Mouse (Mus musculus): ENCODE measurements around the gene Pmch. TPM values are rescaled to one million over a fixed set of nuclear protein-coding genes. Genes with fewer than 3 reads are reported as not detected.

Gene Pmch
- polyA plus RNA-seq (2014; fragmentation: Nextera tagmentation; extraction: Ambion mirVana): 0.84 and 1.1 TPM in 2 replicates

DNA sequence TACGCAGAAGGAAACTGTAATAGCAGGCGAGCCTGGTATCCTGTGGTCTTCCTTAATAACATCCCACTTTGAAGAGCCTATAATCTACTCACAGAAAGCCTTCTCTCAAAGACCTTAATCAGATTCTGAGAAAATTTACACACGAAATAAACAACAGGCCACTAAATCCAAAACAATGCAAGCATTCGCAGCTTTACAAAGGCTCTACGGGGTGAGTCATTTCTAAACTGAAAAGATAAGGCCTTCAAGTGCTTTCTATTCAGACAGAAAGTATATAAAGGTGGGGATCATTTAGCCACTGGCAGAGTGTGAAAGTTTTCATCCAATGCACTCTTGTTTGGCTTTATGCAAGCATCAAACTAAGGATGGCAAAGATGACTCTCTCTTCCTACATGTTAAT is at the start of gene Pmch:
Pmch (plus strand) TSS at position 301 of the 400 bp plus-strand sequence.
- H3K4me1 ChIP-seq (ENCODE audit: control insufficient read depth, insufficient read depth, low read length): no peaks in the 10 kb centered on the region
- H3K4me3 ChIP-seq (ENCODE audit: low read depth, low read length): no peak within 1 kb of the TSS
- ATAC-seq (replicated peaks; ENCODE audit: insufficient number of reproducible peaks, low FRiP score, low TSS enrichment): no peak
- H3K27me3 ChIP-seq (ENCODE audit: control insufficient read depth, insufficient read depth, low read length): no peaks in the 10 kb centered on the region
- no peaks in the 10 kb centered on the region for H3K9me3 ChIP-seq (replicated peaks; ENCODE audit: control insufficient read depth, low read length)
- no peak within 1 kb of the TSS for H3K4me2 ChIP-seq
- no peaks in the 10 kb centered on the region for H3K36me3 ChIP-seq (ENCODE audit: control insufficient read depth, insufficient read depth, low read length)
- H3K9ac ChIP-seq (ENCODE audit: low read depth, low read length): no peak within 1 kb of the TSS
- WGBS (ENCODE audit: insufficient replicate concordance): 70% methylated on average over 5 of the region's 5 CpGs
- H3K27ac ChIP-seq (ENCODE audit: low read depth, low read length): no peak within 1 kb of the TSS

DNA sequence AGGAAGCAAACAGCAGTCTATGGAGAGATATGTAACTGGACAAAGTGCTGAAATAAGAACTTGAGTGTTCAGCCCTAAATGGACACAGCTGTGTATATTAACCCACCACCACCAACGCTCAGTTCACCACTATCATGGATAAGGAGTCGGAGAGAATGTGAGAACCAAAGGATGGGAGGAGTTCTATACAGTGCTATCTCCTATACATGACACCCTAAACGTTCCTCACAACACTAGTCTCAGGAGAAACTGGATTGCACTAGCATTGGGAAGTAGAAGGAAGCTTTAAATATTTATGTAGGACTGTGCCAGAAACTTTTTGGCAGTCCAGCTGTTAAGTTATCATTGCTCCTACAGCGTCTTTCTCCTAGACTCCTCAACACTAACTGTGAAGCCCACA is 46.6 kb upstream of the Pmch start:
- Histone ChIP-seq H3K9me3 (replicated peaks; ENCODE audit: control insufficient read depth, low read length) (no peaks in the 10 kb centered on the region), H3K27me3 (ENCODE audit: control insufficient read depth, insufficient read depth, low read length) (no peaks in the 10 kb centered on the region), H3K4me3 (ENCODE audit: low read depth, low read length) (no peak overlapping the region), H3K27ac (ENCODE audit: low read depth, low read length) (no peak overlapping the region), H3K36me3 (ENCODE audit: control insufficient read depth, insufficient read depth, low read length) (no peaks in the 10 kb centered on the region), H3K4me2 (no peak overlapping the region), H3K4me1 (ENCODE audit: control insufficient read depth, insufficient read depth, low read length) (no peaks in the 10 kb centered on the region), H3K9ac (ENCODE audit: low read depth, low read length) (no peak overlapping the region)
- WGBS (ENCODE audit: insufficient replicate concordance): 71% methylated on average over 4 of the region's 4 CpGs
- ATAC-seq (replicated peaks; ENCODE audit: insufficient number of reproducible peaks, low FRiP score, low TSS enrichment): no peak

DNA sequence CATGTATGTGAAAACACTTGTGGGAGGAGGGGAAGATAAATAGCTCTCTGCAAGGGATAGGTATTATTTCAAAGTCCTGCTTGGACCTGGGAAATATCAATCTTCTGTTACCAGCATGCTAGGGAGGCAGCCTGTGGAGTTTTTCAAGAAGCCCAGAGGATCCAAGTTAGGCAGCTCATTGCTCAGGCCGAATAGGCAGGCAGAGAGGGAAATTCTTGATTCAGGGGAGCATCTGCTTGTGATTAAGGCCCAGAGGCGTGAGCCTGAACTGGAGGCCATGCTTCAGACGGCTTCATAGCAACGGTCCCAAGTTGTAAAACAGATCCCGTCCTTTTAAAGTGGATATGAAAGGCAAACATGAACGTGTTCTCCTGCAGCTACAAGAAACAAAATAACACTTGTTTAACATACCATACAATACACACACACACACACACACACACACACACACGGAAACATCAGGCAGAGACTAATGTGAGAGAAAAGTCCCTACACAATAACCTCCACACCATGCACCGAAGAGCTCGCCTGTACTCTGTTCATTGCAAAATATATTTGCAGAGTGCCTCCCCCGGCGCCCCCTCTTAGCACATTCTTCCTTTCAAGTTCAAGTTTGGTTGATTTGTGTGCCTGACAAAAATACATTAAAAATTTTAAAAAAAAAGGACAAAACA is 44.6 kb upstream of the Pmch start:
- no peaks in the 10 kb centered on the region for H3K27me3 ChIP-seq (ENCODE audit: control insufficient read depth, insufficient read depth, low read length)
- no peak overlapping the region for H3K4me2 ChIP-seq
- H3K9me3 ChIP-seq (replicated peaks; ENCODE audit: control insufficient read depth, low read length): no peaks in the 10 kb centered on the region
- no peak for ATAC-seq (replicated peaks; ENCODE audit: insufficient number of reproducible peaks, low FRiP score, low TSS enrichment)
- H3K4me3 ChIP-seq (ENCODE audit: low read depth, low read length): no peak overlapping the region
- H3K27ac ChIP-seq (ENCODE audit: low read depth, low read length): no peak overlapping the region
- 65% methylated on average over 11 of the region's 11 CpGs for WGBS (ENCODE audit: insufficient replicate concordance)
- no peaks in the 10 kb centered on the region for H3K36me3 ChIP-seq (ENCODE audit: control insufficient read depth, insufficient read depth, low read length)
- H3K9ac ChIP-seq (ENCODE audit: low read depth, low read length): no peak overlapping the region
- no peaks in the 10 kb centered on the region for H3K4me1 ChIP-seq (ENCODE audit: control insufficient read depth, insufficient read depth, low read length)

DNA sequence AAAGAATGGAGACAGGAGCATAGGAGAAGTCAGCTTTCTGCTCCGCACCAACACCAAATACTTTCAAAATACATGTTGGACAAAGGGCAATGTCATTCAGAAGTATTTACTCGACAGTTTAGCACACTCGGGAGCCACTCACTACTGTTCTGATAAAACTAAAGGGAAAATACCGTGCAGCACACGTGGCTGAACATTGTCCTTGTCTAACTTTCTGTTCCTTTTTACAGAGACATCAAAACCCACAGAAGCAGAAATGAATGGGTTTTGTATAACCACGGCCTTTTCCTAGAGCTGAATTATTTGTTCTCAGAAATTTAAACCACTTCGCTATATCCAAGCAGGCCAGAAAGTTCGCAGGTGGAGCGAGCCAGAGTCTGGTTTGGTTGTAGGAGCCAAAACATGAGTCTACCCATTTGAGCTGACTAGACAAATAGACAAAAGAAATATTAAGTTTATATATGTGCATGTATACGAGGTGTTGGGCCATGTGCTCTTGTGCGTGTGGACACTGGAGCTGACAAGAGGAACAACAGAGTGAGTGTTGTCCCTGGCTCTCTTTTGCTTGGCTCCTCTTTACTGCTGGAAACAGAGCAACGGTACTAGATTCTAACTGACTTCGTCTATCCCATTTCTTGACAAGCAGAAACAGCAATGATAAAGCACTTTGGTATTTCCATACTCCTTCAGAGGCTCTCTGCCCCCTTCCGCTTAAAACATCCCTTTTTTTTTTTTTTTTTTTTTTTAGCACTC is 36.5 kb upstream of the Pmch start:
- Histone ChIP-seq H3K27me3 (ENCODE audit: control insufficient read depth, insufficient read depth, low read length) (no peaks in the 10 kb centered on the region), H3K9me3 (replicated peaks; ENCODE audit: control insufficient read depth, low read length) (no peaks in the 10 kb centered on the region), H3K4me1 (ENCODE audit: control insufficient read depth, insufficient read depth, low read length) (no peaks in the 10 kb centered on the region), H3K36me3 (ENCODE audit: control insufficient read depth, insufficient read depth, low read length) (no peaks in the 10 kb centered on the region), H3K4me3 (ENCODE audit: low read depth, low read length) (no peak overlapping the region), H3K4me2 (no peak overlapping the region), H3K27ac (ENCODE audit: low read depth, low read length) (no peak overlapping the region), H3K9ac (ENCODE audit: low read depth, low read length) (no peak overlapping the region)
- ATAC-seq (replicated peaks; ENCODE audit: insufficient number of reproducible peaks, low FRiP score, low TSS enrichment): no peak
- WGBS (ENCODE audit: insufficient replicate concordance): 74% methylated on average over 14 of the region's 14 CpGs

DNA sequence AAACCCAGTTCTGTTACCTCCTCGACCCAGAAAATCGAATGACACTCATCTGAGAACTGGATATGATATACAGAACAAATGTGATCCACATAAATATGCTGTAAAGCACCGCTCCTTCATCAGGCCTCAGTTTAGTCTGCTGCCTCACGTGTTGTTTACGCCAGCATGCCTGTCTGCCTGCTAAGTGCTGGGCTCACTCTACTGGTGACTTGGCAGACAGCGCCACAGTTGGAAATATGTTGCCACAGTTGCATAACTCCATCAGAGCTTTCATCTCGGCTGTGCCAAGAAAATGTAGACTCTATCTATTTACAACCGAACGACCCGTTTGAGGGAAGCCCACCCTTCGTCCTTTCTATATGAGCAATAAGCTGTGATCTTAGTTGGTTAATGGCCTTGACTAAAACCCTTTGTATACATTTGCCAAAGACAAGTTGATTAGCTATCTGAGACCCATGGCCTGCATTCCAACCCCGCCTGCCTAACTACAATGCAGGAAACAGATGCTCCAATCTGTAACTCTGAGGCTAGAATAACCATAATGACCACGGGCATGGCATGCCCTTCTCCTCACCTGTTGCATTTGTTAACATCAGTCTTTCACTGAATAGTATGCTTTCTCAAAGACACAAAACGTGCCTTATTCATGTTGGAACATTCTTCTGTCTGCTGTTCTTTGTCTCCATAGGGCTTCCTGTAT is 33.8 kb upstream of the Pmch start:
- no peak for ATAC-seq (replicated peaks; ENCODE audit: insufficient number of reproducible peaks, low FRiP score, low TSS enrichment)
- no peaks in the 10 kb centered on the region for H3K27me3 ChIP-seq (ENCODE audit: control insufficient read depth, insufficient read depth, low read length)
- WGBS (ENCODE audit: insufficient replicate concordance): 67% methylated on average over 14 of the region's 14 CpGs
- H3K27ac ChIP-seq (ENCODE audit: low read depth, low read length): no peak overlapping the region
- no peaks in the 10 kb centered on the region for H3K4me1 ChIP-seq (ENCODE audit: control insufficient read depth, insufficient read depth, low read length)
- H3K9me3 ChIP-seq (replicated peaks; ENCODE audit: control insufficient read depth, low read length): no peaks in the 10 kb centered on the region
- no peak overlapping the region for H3K4me2 ChIP-seq
- no peaks in the 10 kb centered on the region for H3K36me3 ChIP-seq (ENCODE audit: control insufficient read depth, insufficient read depth, low read length)
- H3K4me3 ChIP-seq (ENCODE audit: low read depth, low read length): no peak overlapping the region
- no peak overlapping the region for H3K9ac ChIP-seq (ENCODE audit: low read depth, low read length)

DNA sequence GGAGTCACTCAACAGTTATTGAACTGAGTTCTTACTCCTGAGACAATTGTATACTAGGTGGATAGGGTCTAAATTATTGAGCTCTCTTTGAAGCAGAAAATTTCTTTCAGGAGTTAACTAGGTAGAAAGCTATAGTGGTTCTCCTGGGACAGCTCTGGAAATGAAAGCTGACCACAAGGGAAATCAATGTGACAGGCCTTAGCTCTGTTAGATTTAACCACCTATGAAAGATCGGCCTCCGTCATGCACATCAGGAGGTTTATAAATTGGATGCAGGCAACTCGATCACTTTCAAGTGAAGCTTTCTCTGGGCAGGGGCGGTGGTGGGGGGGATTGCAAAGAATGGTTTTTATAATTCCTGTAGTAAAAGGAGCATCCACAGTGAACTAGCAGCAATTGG is 27.4 kb upstream of the Pmch start:
- H3K9ac ChIP-seq (ENCODE audit: low read depth, low read length): no peak overlapping the region
- H3K27ac ChIP-seq (ENCODE audit: low read depth, low read length): no peak overlapping the region
- no peaks in the 10 kb centered on the region for H3K27me3 ChIP-seq (ENCODE audit: control insufficient read depth, insufficient read depth, low read length)
- 82% methylated on average over 4 of the region's 4 CpGs for WGBS (ENCODE audit: insufficient replicate concordance)
- no peak overlapping the region for H3K4me3 ChIP-seq (ENCODE audit: low read depth, low read length)
- H3K36me3 ChIP-seq (ENCODE audit: control insufficient read depth, insufficient read depth, low read length): no peaks in the 10 kb centered on the region
- H3K4me2 ChIP-seq: no peak overlapping the region
- ATAC-seq (replicated peaks; ENCODE audit: insufficient number of reproducible peaks, low FRiP score, low TSS enrichment): no peak
- H3K4me1 ChIP-seq (ENCODE audit: control insufficient read depth, insufficient read depth, low read length): no peaks in the 10 kb centered on the region
- H3K9me3 ChIP-seq (replicated peaks; ENCODE audit: control insufficient read depth, low read length): no peaks in the 10 kb centered on the region

DNA sequence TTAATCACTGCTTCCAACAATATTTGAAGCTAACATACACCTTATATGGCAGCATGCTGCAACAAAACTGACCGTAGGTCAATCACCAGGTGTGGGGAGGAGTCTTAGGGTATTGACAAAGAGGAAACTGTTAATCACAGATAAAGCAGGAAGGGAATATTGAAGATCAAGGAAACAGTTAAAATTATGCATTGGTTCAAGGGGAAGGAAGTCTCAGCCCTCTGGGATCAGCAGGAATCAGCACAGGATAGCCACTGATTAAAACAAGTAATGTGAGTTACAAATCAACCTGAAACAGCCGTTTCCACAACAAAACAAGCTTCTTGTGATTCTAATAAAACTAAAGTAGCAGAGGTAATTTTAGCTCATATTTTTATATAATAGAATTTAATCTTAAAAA is 26.0 kb upstream of the Pmch start:
- Histone ChIP-seq H3K4me3 (ENCODE audit: low read depth, low read length) (no peak overlapping the region), H3K27ac (ENCODE audit: low read depth, low read length) (no peak overlapping the region), H3K36me3 (ENCODE audit: control insufficient read depth, insufficient read depth, low read length) (no peaks in the 10 kb centered on the region), H3K9ac (ENCODE audit: low read depth, low read length) (no peak overlapping the region), H3K9me3 (replicated peaks; ENCODE audit: control insufficient read depth, low read length) (no peaks in the 10 kb centered on the region), H3K4me2 (no peak overlapping the region), H3K4me1 (ENCODE audit: control insufficient read depth, insufficient read depth, low read length) (no peaks in the 10 kb centered on the region), H3K27me3 (ENCODE audit: control insufficient read depth, insufficient read depth, low read length) (no peaks in the 10 kb centered on the region)
- 59% methylated on average over 2 of the region's 2 CpGs for WGBS (ENCODE audit: insufficient replicate concordance)
- no peak for ATAC-seq (replicated peaks; ENCODE audit: insufficient number of reproducible peaks, low FRiP score, low TSS enrichment)

DNA sequence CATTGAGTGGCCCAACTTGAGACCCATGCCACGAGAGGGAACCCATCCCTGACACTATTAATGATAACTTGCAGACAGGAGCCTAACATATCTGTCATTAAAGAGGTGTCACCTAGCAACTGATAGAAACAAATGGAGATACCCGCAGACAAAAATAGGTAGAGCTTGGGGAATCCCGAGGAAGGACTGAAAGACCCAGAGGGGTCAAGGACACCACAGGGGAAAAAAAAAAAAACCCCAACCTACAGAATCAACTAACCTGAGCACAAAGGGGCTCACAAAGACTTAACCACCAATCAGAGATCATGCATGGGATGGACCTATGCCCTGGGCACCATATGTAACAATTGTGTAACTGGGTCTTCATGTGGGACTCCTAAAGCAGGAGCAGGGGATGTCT is 23.5 kb upstream of the Pmch start:
- H3K4me2 ChIP-seq: no peak overlapping the region
- no peak overlapping the region for H3K9ac ChIP-seq (ENCODE audit: low read depth, low read length)
- ATAC-seq (replicated peaks; ENCODE audit: insufficient number of reproducible peaks, low FRiP score, low TSS enrichment): no peak
- no peaks in the 10 kb centered on the region for H3K9me3 ChIP-seq (replicated peaks; ENCODE audit: control insufficient read depth, low read length)
- no peaks in the 10 kb centered on the region for H3K27me3 ChIP-seq (ENCODE audit: control insufficient read depth, insufficient read depth, low read length)
- 51% methylated on average over 3 of the region's 3 CpGs for WGBS (ENCODE audit: insufficient replicate concordance)
- H3K36me3 ChIP-seq (ENCODE audit: control insufficient read depth, insufficient read depth, low read length): no peaks in the 10 kb centered on the region
- H3K4me3 ChIP-seq (ENCODE audit: low read depth, low read length): no peak overlapping the region
- no peaks in the 10 kb centered on the region for H3K4me1 ChIP-seq (ENCODE audit: control insufficient read depth, insufficient read depth, low read length)
- H3K27ac ChIP-seq (ENCODE audit: low read depth, low read length): no peak overlapping the region
